8 mouse cellular contexts compared by ENCODE assay signal in genomic region chr16:87700395-87700765, GRCm38 (mm10). TPM values are rescaled to one million over a fixed set of nuclear protein-coding genes. Genes with fewer than 3 reads are reported as not detected.
DNase-seq lines count a peak whose midpoint lies in the region; ATAC-seq and TF ChIP-seq lines count a peak whose summit lies in the region.

No protein-coding gene starts in this region.

- intact Hi-C loops in left cerebral cortex, adult 2 months (cut with DNase I), result no loop called here

- peaks cover 63% of the 10 kb centered on the region for H3K79me2 ChIP-seq in myocyte (ENCODE audit: control insufficient read depth, insufficient read depth)

- H3K36me3 ChIP-seq in embryonic facial prominence, embryonic 13.5 days, result no peaks in the 10 kb centered on the region
- no peaks in the 10 kb centered on the region for H3K36me3 ChIP-seq in intestine, embryonic 15.5 days
- H3K36me3 ChIP-seq in myocyte (ENCODE audit: control insufficient read depth, insufficient read depth), result no peaks in the 10 kb centered on the region

- TF ChIP-seq CTCF in left cerebral cortex, adult 2 months (IDR thresholded peaks at IDR 0.05), result no peak

- peak overlapping the region; percentile 97 for H3K9ac ChIP-seq in embryonic facial prominence, embryonic 13.5 days
- H3K9ac ChIP-seq in intestine, embryonic 15.5 days, result peak overlapping the region; percentile 90

- H3K9me3 ChIP-seq in embryonic facial prominence, embryonic 13.5 days, result no peaks in the 10 kb centered on the region
- H3K9me3 ChIP-seq in intestine, embryonic 15.5 days, result no peaks in the 10 kb centered on the region

- no peaks in the 10 kb centered on the region for H3K27me3 ChIP-seq in embryonic facial prominence, embryonic 13.5 days
- no peaks in the 10 kb centered on the region for H3K27me3 ChIP-seq in intestine, embryonic 15.5 days (replicated peaks)
- no peaks in the 10 kb centered on the region for H3K27me3 ChIP-seq in myocyte (ENCODE audit: control insufficient read depth, insufficient read depth, insufficient read length)

- H3K27ac ChIP-seq in left cerebral cortex, adult 2 months, result no peak overlapping the region
- 0 out of 2 replicates have a peak overlapping the region, but pooled peaks have one; percentile 89 for H3K27ac ChIP-seq in embryonic facial prominence, embryonic 13.5 days
- peak overlapping the region; percentile 93; the same call in 1 of the 2 replicates for H3K27ac ChIP-seq in intestine, embryonic 15.5 days

- H3K4me3 ChIP-seq in left cerebral cortex, adult 2 months, result peak overlapping the region; percentile 82
- H3K4me3 ChIP-seq in embryonic facial prominence, embryonic 13.5 days, result peak overlapping the region; percentile 81
- H3K4me3 ChIP-seq in intestine, embryonic 15.5 days (replicated peaks), result peak overlapping the region; percentile 88
- H3K4me3 ChIP-seq in myocyte, result peak overlapping the region; percentile 89

- ATAC-seq in embryonic facial prominence, embryonic 13.5 days (ENCODE audit: insufficient number of reproducible peaks, insufficient read depth, low FRiP score, low TSS enrichment, low read depth), result no peak
- no peak for ATAC-seq in intestine, embryonic 15.5 days

- H3K4me1 ChIP-seq in embryonic facial prominence, embryonic 13.5 days, result peaks cover 31% of the 10 kb centered on the region
- peaks cover 26% of the 10 kb centered on the region for H3K4me1 ChIP-seq in intestine, embryonic 15.5 days (replicated peaks)

- peak overlapping the region; percentile 67 for H3ac ChIP-seq in myocyte (ENCODE audit: control insufficient read depth, insufficient read length)

- no peak for TF ChIP-seq POLR2A in myocyte (IDR thresholded peaks at IDR 0.05; ENCODE audit: insufficient read length, low read depth)

- H3K4me2 ChIP-seq in embryonic facial prominence, embryonic 13.5 days, result peak overlapping the region; percentile 84
- peak overlapping the region; percentile 72 for H3K4me2 ChIP-seq in intestine, embryonic 15.5 days (replicated peaks)
- H3K4me2 ChIP-seq in myocyte (ENCODE audit: low read depth), result peak overlapping the region; percentile 81

- 33% methylated on average over 3 of the region's 3 CpGs for WGBS in embryonic facial prominence, embryonic 13.5 days
- WGBS in intestine, embryonic 15.5 days, result 34% methylated on average over 3 of the region's 3 CpGs

- DNase-seq in left cerebral cortex, adult 2 months (ENCODE audit: extremely low spot score in 1 of 2, low spot score in 2 of 2), result no peak
- DNase-seq in left cerebral cortex, adult 18-20 months (ENCODE audit: low spot score in 2 of 2), result no peak
- no peak for DNase-seq in natural killer cell, adult 2 months (ENCODE audit: low spot score in 2 of 2)
- no peak for DNase-seq in MN1 (ENCODE audit: low spot score)
- DNase-seq in kidney, adult 11 months, result no peak

TF ChIP-seq in myocyte, 11 proteins besides CTCF, POLR2A, EP300 and RAD21:
- no peak for TF ChIP-seq REST (IDR thresholded peaks at IDR 0.05; ENCODE audit: insufficient read depth, insufficient read length)
- no peak for TF ChIP-seq SRF (IDR thresholded peaks at IDR 0.05; ENCODE audit: control insufficient read depth, insufficient read length, low read depth)
- TF ChIP-seq TCF3 (IDR thresholded peaks at IDR 0.05; ENCODE audit: insufficient read length, low read depth), result no peak
- no peak for TF ChIP-seq POLR2AphosphoS2 (IDR thresholded peaks at IDR 0.05; ENCODE audit: insufficient read length, low read depth)
- TF ChIP-seq MYOG (IDR thresholded peaks at IDR 0.05; ENCODE audit: control insufficient read depth in 1 of 3, insufficient read depth in 1 of 3, insufficient read length in 2 of 3, low read depth in 2 of 3), result no peak
- TF ChIP-seq TCF12 (IDR thresholded peaks at IDR 0.05; ENCODE audit: insufficient read depth, poor library complexity, severe bottlenecking), result no peak
- TF ChIP-seq E2F4 (IDR thresholded peaks at IDR 0.05; ENCODE audit: insufficient read depth), result no peak
- TF ChIP-seq CEBPB (IDR thresholded peaks at IDR 0.05; ENCODE audit: insufficient read depth, poor library complexity, severe bottlenecking), result no peak

RNA-seq across cellular contexts. Expression of gene Bach1, which starts 1.6 kb away (rescaled TPM):
- total RNA-seq in left cerebral cortex, adult 2 months (2021), result 10 to 100 TPM; 12.8 to 13.1 TPM
- total RNA-seq in left cerebral cortex, adult 18-20 months (2021), result 10 to 100 TPM; 10.9 to 12.6 TPM
- 16.5 and 18.1 TPM in 2 replicates for polyA plus RNA-seq in embryonic facial prominence, embryonic 13.5 days (2015; fragmentation: Nextera tagmentation; extraction: Ambion mirVana)
- 17.4 and 19.7 TPM in 2 replicates for polyA plus RNA-seq in intestine, embryonic 15.5 days (2015; fragmentation: Nextera tagmentation; extraction: Ambion mirVana)
- 8.8 TPM for polyA plus RNA-seq in myocyte (2012; fragmentation: generic; extraction: Trizol)
